Mouse (Mus musculus) forebrain, postnatal 0 days (tissue): ENCODE results near the gene Supt16. TPM values are rescaled to one million over a fixed set of nuclear protein-coding genes. Genes with fewer than 3 reads are reported as not detected.
A peak's percentile ranks its signal among the peaks of the same experiment; 100 is the strongest.

Source experiments
- ATAC-seq: fragments of 200-750 bp; cut with Nextera tagmentation; 2 replicates; pipeline ENCODE4 v1.8.0; 2017; ENCODE audit warnings: mild to moderate bottlenecking, moderate library complexity
- DNase-seq: peaks from one replicate; pipeline ENCODE4 v3.0.0-alpha.2; 2015
- H3K27ac ChIP-seq: fragments of 300-500 bp; sonication (generic); 2 replicates; pipeline ENCODE4 v1.5.1; 2014; ENCODE audit warnings: low read depth, mild to moderate bottlenecking, antibody characterized with exemption, low read length, moderate library complexity, mixed read lengths
- H3K27me3 ChIP-seq: fragments of 300-500 bp; sonication (generic); 2 replicates; pipeline ENCODE4 v1.6.1; 2014; ENCODE audit warnings: mild to moderate bottlenecking, low read length, mixed read lengths; ENCODE audit not compliant: insufficient read depth
- H3K36me3 ChIP-seq: fragments of 300-500 bp; sonication (generic); 2 replicates; pipeline ENCODE4 v1.6.1; 2014; ENCODE audit warnings: mild to moderate bottlenecking, moderate library complexity; ENCODE audit not compliant: insufficient read depth
- H3K4me1 ChIP-seq: fragments of 300-500 bp; sonication (generic); 2 replicates; pipeline ENCODE4 v1.6.1; 2014; ENCODE audit warnings: antibody characterized with exemption; ENCODE audit not compliant: insufficient read depth
- H3K4me2 ChIP-seq: fragments of 300-500 bp; sonication (generic); 2 replicates; pipeline ENCODE4 v1.6.1; 2014; ENCODE audit warnings: low read depth, mild to moderate bottlenecking, moderate library complexity
- H3K4me3 ChIP-seq: fragments of 300-500 bp; sonication (generic); 2 replicates; pipeline ENCODE4 v1.5.1; 2014; ENCODE audit warnings: low read depth, low read length, mixed read lengths
- H3K9ac ChIP-seq: fragments of 300-500 bp; sonication (generic); 2 replicates; pipeline ENCODE4 v1.6.1; 2014; ENCODE audit warnings: mild to moderate bottlenecking
- H3K9me3 ChIP-seq: fragments of 300-500 bp; sonication (generic); 2 replicates; pipeline ENCODE4 v1.6.1; 2016; ENCODE audit warnings: low read length
- CTCF ChIP-seq: sonication (generic); IDR thresholded peaks from 2 replicates; pipeline ENCODE4 v1.5.1; 2016; ENCODE audit warnings: antibody characterized with exemption, control low read depth, low read depth
- WGBS: fragments of 180-500 bp; shearing (Covaris S2); extraction: QIAGEN DNeasy Blood & Tissue Kit; methylation state at CpG from one replicate; pipeline ENCODE4 v1.1.7; 2014; 5-methylcytosine and 5-hydroxymethylcytosine counted together
- polyA plus RNA-seq: library from polyadenylated mRNA; unstranded; fragments of >200 nt; fragmentation: Nextera tagmentation; extraction: Ambion mirVana; gene quantifications from 2 replicates; pipeline ENCODE4 v1.2.1, GENCODE M21; 2015
- total RNA-seq: library from RNA; depleted of rRNA; stranded (reverse); fragments of >200 nt; gene quantifications from 2 replicates; pipeline ENCODE4 v1.2.3, GENCODE M21; 2014; rRNA removed

The Supt16 gene
- total and polyA plus RNA-seq, 2 experiments from 2014 or later, result 39.1 to 56.9 TPM

- DNase-seq (peak; percentile 83), ATAC-seq (0 out of 2 replicates have a peak, but pooled peaks have one; percentile 37)
- no peak overlapping the region for H3K4me2 ChIP-seq
- peak; percentile 84 for TF ChIP-seq CTCF
- no peak overlapping the region for H3K9ac ChIP-seq
- H3K27me3 ChIP-seq, result no peaks in the 10 kb centered on the region; the same call in 1 of the 2 replicates
- no peak overlapping the region for H3K4me3 ChIP-seq
- H3K9me3 ChIP-seq, result no peaks in the 10 kb centered on the region
- H3K4me1 ChIP-seq, result no peaks in the 10 kb centered on the region
- H3K27ac ChIP-seq, result no peak overlapping the region
- H3K36me3 ChIP-seq, result no peaks in the 10 kb centered on the region
- WGBS, result 20% methylated on average over 4 of the region's 4 CpGs
These were observed 73.3 kb downstream of the Supt16 start for GRCm38 (mm10) chr14:52123918-52124317.

- H3K36me3 ChIP-seq, result no peaks in the 10 kb centered on the region
- H3K27me3 ChIP-seq, result no peaks in the 10 kb centered on the region; the same call in 1 of the 2 replicates
- H3K9ac ChIP-seq, result peak overlapping the region; percentile 73; the same call in 1 of the 2 replicates
- H3K4me1 ChIP-seq, result no peaks in the 10 kb centered on the region
- ATAC-seq (no peak), DNase-seq (no peak)
- peak overlapping the region; percentile 94 for H3K4me2 ChIP-seq
- WGBS, result 59% methylated on average over 7 of the region's 7 CpGs
- no peaks in the 10 kb centered on the region for H3K9me3 ChIP-seq
- peak overlapping the region; percentile 57; the same call in 1 of the 2 replicates for H3K4me3 ChIP-seq
- no peak for TF ChIP-seq CTCF
- peak overlapping the region; percentile 81 for H3K27ac ChIP-seq
These were observed 77.0 kb downstream of the Supt16 start for GRCm38 (mm10) chr14:52120169-52120568.

GRCm38 (mm10) chr14:52118823-52119608 lies 78.2 kb downstream of the Supt16 start:
- Histone ChIP-seq H3K9me3 (no peaks in the 10 kb centered on the region), H3K27ac (peak overlapping the region; percentile 81), H3K4me1 (no peaks in the 10 kb centered on the region), H3K4me3 (peak overlapping the region; percentile 57), H3K36me3 (no peaks in the 10 kb centered on the region), H3K9ac (peak overlapping the region; percentile 73), H3K27me3 (no peaks in the 10 kb centered on the region; the same call in 1 of the 2 replicates), H3K4me2 (peak overlapping the region; percentile 94)
- DNase-seq, result peak; percentile 75
- peak; percentile 90 for ATAC-seq
- peak; percentile 34 for TF ChIP-seq CTCF
- WGBS, result under 1% methylated on average over 38 of the region's 38 CpGs

GRCm38 (mm10) chr14:52118456-52118822 lies 78.8 kb downstream of the Supt16 start:
- Histone ChIP-seq H3K9ac (peak overlapping the region; percentile 73), H3K27me3 (no peaks in the 10 kb centered on the region; the same call in 1 of the 2 replicates), H3K9me3 (no peaks in the 10 kb centered on the region), H3K27ac (peak overlapping the region; percentile 81), H3K36me3 (no peaks in the 10 kb centered on the region), H3K4me3 (peak overlapping the region; percentile 57), H3K4me1 (no peaks in the 10 kb centered on the region), H3K4me2 (peak overlapping the region; percentile 94)
- 19% methylated on average over 8 of the region's 8 CpGs for WGBS
- DNase-seq, result no peak
- TF ChIP-seq CTCF, result no peak
- ATAC-seq, result peak; percentile 16; the same call in 1 of the 2 replicates

GRCm38 (mm10) chr14:52117241-52117640 lies 80.0 kb downstream of the Supt16 start:
- TF ChIP-seq CTCF, result no peak
- DNase-seq, result no peak

GRCm38 (mm10) chr14:52114101-52114500 lies 83.1 kb downstream of the Supt16 start:
- Histone ChIP-seq H3K27ac (no peak overlapping the region), H3K36me3 (no peaks in the 10 kb centered on the region), H3K9ac (no peak overlapping the region), H3K4me2 (no peak overlapping the region), H3K4me1 (no peaks in the 10 kb centered on the region), H3K4me3 (no peak overlapping the region), H3K9me3 (no peaks in the 10 kb centered on the region), H3K27me3 (no peaks in the 10 kb centered on the region)
- ATAC-seq, result no peak
- no peak for DNase-seq
- TF ChIP-seq CTCF, result no peak
- WGBS, result 80% methylated on average over 1 of the region's 1 CpGs

More at GRCm38 (mm10) chr14:52117241-52117640, 80.0 kb downstream of the Supt16 start:
- Histone ChIP-seq H3K4me1 (no peaks in the 10 kb centered on the region), H3K9ac (no peak overlapping the region), H3K27me3 (no peaks in the 10 kb centered on the region), H3K9me3 (no peaks in the 10 kb centered on the region), H3K4me2 (no peak overlapping the region), H3K36me3 (no peaks in the 10 kb centered on the region), H3K4me3 (no peak overlapping the region), H3K27ac (no peak overlapping the region)
- WGBS, result 99% methylated on average over 5 of the region's 5 CpGs
- ATAC-seq, result no peak

Other genes with a start within 250 kb of the Supt16 start
- gene Arhgef40, start 212.7 kb downstream of the Supt16 start, total RNA-seq, result 61.6 and 84.6 TPM in 2 replicates
- 27.3 and 46.8 TPM in 2 replicates for gene Arhgef40, start 212.7 kb downstream of the Supt16 start, polyA plus RNA-seq
- gene Tmem253, start 181.8 kb downstream of the Supt16 start, total RNA-seq, result 0.38 TPM in 1 of 2 replicates, not detected in the other
- 0.67 TPM in 1 of 2 replicates, not detected in the other for gene Tmem253, start 181.8 kb downstream of the Supt16 start, polyA plus RNA-seq
- gene Zfp219, start 176.7 kb downstream of the Supt16 start, total RNA-seq, result 37.2 and 51.4 TPM in 2 replicates
- 16.6 and 19.8 TPM in 2 replicates for gene Zfp219, start 176.7 kb downstream of the Supt16 start, polyA plus RNA-seq
- not detected in 2 replicates for gene Olfr221, start 155.0 kb downstream of the Supt16 start, total RNA-seq
- not detected in 2 replicates for gene Olfr221, start 155.0 kb downstream of the Supt16 start, polyA plus RNA-seq
- gene Hnrnpc, start 93.4 kb downstream of the Supt16 start, total RNA-seq, result 96.3 and 105 TPM in 2 replicates
- 323 and 368 TPM in 2 replicates for gene Hnrnpc, start 93.4 kb downstream of the Supt16 start, polyA plus RNA-seq
- 1.6 and 3.2 TPM in 2 replicates for gene Rpgrip1, start 86.7 kb downstream of the Supt16 start, total RNA-seq
- 50.1 and 50.6 TPM in 2 replicates for gene Rpgrip1, start 86.7 kb downstream of the Supt16 start, polyA plus RNA-seq
- gene Chd8, start 60.4 kb upstream of the Supt16 start, total RNA-seq, result 88.3 and 93.8 TPM in 2 replicates
- gene Chd8, start 60.4 kb upstream of the Supt16 start, polyA plus RNA-seq, result 19.2 and 26.7 TPM in 2 replicates
- gene Tox4, start 81.7 kb upstream of the Supt16 start, total RNA-seq, result 54.2 and 56.6 TPM in 2 replicates
- 46.0 and 48.7 TPM in 2 replicates for gene Tox4, start 81.7 kb upstream of the Supt16 start, polyA plus RNA-seq
- gene Rab2b, start 82.1 kb upstream of the Supt16 start, total RNA-seq, result 43.3 and 55.0 TPM in 2 replicates
- 36.5 and 46.2 TPM in 2 replicates for gene Rab2b, start 82.1 kb upstream of the Supt16 start, polyA plus RNA-seq
- gene Mettl3, start 107.7 kb upstream of the Supt16 start, total RNA-seq, result 22.7 and 25.6 TPM in 2 replicates
- 16.9 and 24.0 TPM in 2 replicates for gene Mettl3, start 107.7 kb upstream of the Supt16 start, polyA plus RNA-seq
- 51.2 and 71.7 TPM in 2 replicates for gene Sall2, start 131.3 kb upstream of the Supt16 start, total RNA-seq
- gene Sall2, start 131.3 kb upstream of the Supt16 start, polyA plus RNA-seq, result 23.0 and 29.2 TPM in 2 replicates
- not detected in 2 replicates for gene Olfr1513, start 159.0 kb upstream of the Supt16 start, total RNA-seq
- not detected in 2 replicates for gene Olfr1513, start 159.0 kb upstream of the Supt16 start, polyA plus RNA-seq
- gene Olfr1512, start 181.8 kb upstream of the Supt16 start, total RNA-seq, result not detected in 2 replicates
- gene Olfr1512, start 181.8 kb upstream of the Supt16 start, polyA plus RNA-seq, result not detected in 2 replicates
- gene Olfr1511, start 200.0 kb upstream of the Supt16 start, total RNA-seq, result not detected in 2 replicates
- not detected in 2 replicates for gene Olfr1511, start 200.0 kb upstream of the Supt16 start, polyA plus RNA-seq
- gene Olfr1510, start 217.0 kb upstream of the Supt16 start, total RNA-seq, result not detected in 2 replicates
- gene Olfr1510, start 217.0 kb upstream of the Supt16 start, polyA plus RNA-seq, result not detected in 2 replicates
- gene Olfr1509, start 245.6 kb upstream of the Supt16 start, total RNA-seq, result not detected in 2 replicates
- not detected in 2 replicates for gene Olfr1509, start 245.6 kb upstream of the Supt16 start, polyA plus RNA-seq